Mouse (Mus musculus): ENCODE measurements around the gene Fosl1. TPM values are rescaled to one million over a fixed set of nuclear protein-coding genes. Genes with fewer than 3 reads are reported as not detected.
"Not testable (repeated sequence)": the region's sequence is repeated elsewhere in the genome, so short reads cannot be mapped to it uniquely, and the experiment has no call there.

Gene Fosl1
- total RNA-seq, 1 experiment from 2014 or later, result 0.78 TPM

GRCm38 (mm10) chr19:5477004-5477667 is 29.8 kb downstream of the Fosl1 start:
- no peak for ATAC-seq (replicated peaks; ENCODE audit: low read depth, poor library complexity, severe bottlenecking)

- ATAC-seq (replicated peaks; ENCODE audit: low read depth, poor library complexity, severe bottlenecking), result no peak
Measured at GRCm38 (mm10) chr19:5477668-5478300, 30.4 kb downstream of the Fosl1 start.

GRCm38 (mm10) chr19:5480016-5480415 is 32.7 kb downstream of the Fosl1 start:
- ATAC-seq (replicated peaks; ENCODE audit: low read depth, poor library complexity, severe bottlenecking), result no peak

- no peak for ATAC-seq (replicated peaks; ENCODE audit: low read depth, poor library complexity, severe bottlenecking)
Measured at GRCm38 (mm10) chr19:5481398-5481797, 34.1 kb downstream of the Fosl1 start.

GRCm38 (mm10) chr19:5483386-5484359 is 36.3 kb downstream of the Fosl1 start:
- ATAC-seq (replicated peaks; ENCODE audit: low read depth, poor library complexity, severe bottlenecking), result no peak

- ATAC-seq (replicated peaks; ENCODE audit: low read depth, poor library complexity, severe bottlenecking), result no peak
Measured at GRCm38 (mm10) chr19:5484496-5484895, 37.1 kb downstream of the Fosl1 start.

GRCm38 (mm10) chr19:5485371-5485770 is 38.0 kb downstream of the Fosl1 start:
- no peak for ATAC-seq (replicated peaks; ENCODE audit: low read depth, poor library complexity, severe bottlenecking)

- no peak for ATAC-seq (replicated peaks; ENCODE audit: low read depth, poor library complexity, severe bottlenecking)
Measured at GRCm38 (mm10) chr19:5485821-5486220, 38.5 kb downstream of the Fosl1 start.

- no peak for ATAC-seq (replicated peaks; ENCODE audit: low read depth, poor library complexity, severe bottlenecking)
Measured at GRCm38 (mm10) chr19:5486286-5486685, 38.9 kb downstream of the Fosl1 start.

- ATAC-seq (replicated peaks; ENCODE audit: low read depth, poor library complexity, severe bottlenecking), result no peak
Measured at GRCm38 (mm10) chr19:5486771-5487170, 39.4 kb downstream of the Fosl1 start.

- ATAC-seq (replicated peaks; ENCODE audit: low read depth, poor library complexity, severe bottlenecking), result peak; percentile 46
Measured at GRCm38 (mm10) chr19:5487768-5488550, 40.6 kb downstream of the Fosl1 start, which contains the start of gene Mus81. Mus81 (minus strand) TSS chr19:5488402.

- peak; percentile 57 for ATAC-seq (replicated peaks; ENCODE audit: low read depth, poor library complexity, severe bottlenecking)
Measured at GRCm38 (mm10) chr19:5488878-5489571, 41.7 kb downstream of the Fosl1 start.

GRCm38 (mm10) chr19:5489721-5490120 is 42.4 kb downstream of the Fosl1 start:
- ATAC-seq (replicated peaks; ENCODE audit: low read depth, poor library complexity, severe bottlenecking), result not testable (repeated sequence)

- ATAC-seq (replicated peaks; ENCODE audit: low read depth, poor library complexity, severe bottlenecking), result peak; percentile 46
Measured at GRCm38 (mm10) chr19:5490313-5490897, 43.1 kb downstream of the Fosl1 start, which contains the start of gene Cfl1. Cfl1 (plus strand) TSS chr19:5490455.

GRCm38 (mm10) chr19:5490898-5491708 is 43.8 kb downstream of the Fosl1 start:
- peak; percentile 34 for ATAC-seq (replicated peaks; ENCODE audit: low read depth, poor library complexity, severe bottlenecking)

GRCm38 (mm10) chr19:5492641-5493040 is 45.3 kb downstream of the Fosl1 start:
- ATAC-seq (replicated peaks; ENCODE audit: low read depth, poor library complexity, severe bottlenecking), result no peak

- ATAC-seq (replicated peaks; ENCODE audit: low read depth, poor library complexity, severe bottlenecking), result not testable (repeated sequence)
Measured at GRCm38 (mm10) chr19:5493301-5493721, 46.0 kb downstream of the Fosl1 start.

- no peak for ATAC-seq (replicated peaks; ENCODE audit: low read depth, poor library complexity, severe bottlenecking)
Measured at GRCm38 (mm10) chr19:5494314-5494713, 47.0 kb downstream of the Fosl1 start.

Measured in common myeloid progenitor, adult 5-6 weeks (primary cell).